ENCODE assay signal across 7 mouse cellular contexts in genomic region chr15:103242885-103243284, GRCm38 (mm10). TPM values are rescaled to one million over a fixed set of nuclear protein-coding genes. Genes with fewer than 3 reads are reported as not detected.
DNase-seq lines count a peak whose midpoint lies in the region; ATAC-seq and TF ChIP-seq lines count a peak whose summit lies in the region.

No protein-coding gene starts in this region.

- no peaks in the 10 kb centered on the region for H3K27me3 ChIP-seq in testis, adult 2 months (ENCODE audit: control insufficient read depth, insufficient read depth, low read length)
- H3K27me3 ChIP-seq in forebrain, embryonic 12.5 days: no peaks in the 10 kb centered on the region
- no peaks in the 10 kb centered on the region for H3K27me3 ChIP-seq in limb, embryonic 13.5 days
- H3K27me3 ChIP-seq in stomach, embryonic 15.5 days (replicated peaks): no peaks in the 10 kb centered on the region

- H3K4me2 ChIP-seq in forebrain, embryonic 12.5 days: peak overlapping the region; percentile 92
- peak overlapping the region; percentile 85 for H3K4me2 ChIP-seq in limb, embryonic 13.5 days (replicated peaks)
- H3K4me2 ChIP-seq in stomach, embryonic 15.5 days: peak overlapping the region; percentile 73

- H3K27ac ChIP-seq in testis, adult 2 months (ENCODE audit: control insufficient read depth, insufficient read depth, low read depth, low read length): no peak overlapping the region
- 0 out of 2 replicates have a peak overlapping the region, but pooled peaks have one; percentile 31 for H3K27ac ChIP-seq in forebrain, embryonic 12.5 days
- peak overlapping the region; percentile 15; the same call in 1 of the 2 replicates for H3K27ac ChIP-seq in limb, embryonic 13.5 days
- H3K27ac ChIP-seq in stomach, embryonic 15.5 days: peak overlapping the region; percentile 4; the same call in 1 of the 2 replicates

- ATAC-seq in forebrain, embryonic 12.5 days (ENCODE audit: low FRiP score): no peak
- ATAC-seq in limb, embryonic 13.5 days (ENCODE audit: low FRiP score, low read depth): no peak
- no peak for ATAC-seq in stomach, embryonic 15.5 days (ENCODE audit: insufficient read depth, low FRiP score, low read depth)

- 80% methylated on average over 8 of the region's 8 CpGs for WGBS in forebrain, embryonic 12.5 days
- WGBS in limb, embryonic 13.5 days: 66% methylated on average over 8 of the region's 8 CpGs
- WGBS in stomach, embryonic 15.5 days: 48% methylated on average over 8 of the region's 8 CpGs

- TF ChIP-seq POLR2A in testis, adult 2 months (IDR thresholded peaks at IDR 0.05; ENCODE audit: control insufficient read depth, low read depth, low read length): no peak

- no peak for TF ChIP-seq CTCF in testis, adult 2 months (IDR thresholded peaks at IDR 0.05; ENCODE audit: control insufficient read depth, insufficient read depth, insufficient replicate concordance, low read depth, low read length)

- peak overlapping the region; percentile 78 for H3K9ac ChIP-seq in forebrain, embryonic 12.5 days
- peak overlapping the region; percentile 87 for H3K9ac ChIP-seq in limb, embryonic 13.5 days
- no peak overlapping the region for H3K9ac ChIP-seq in stomach, embryonic 15.5 days

- H3K4me1 ChIP-seq in testis, adult 2 months (ENCODE audit: control insufficient read depth, insufficient read depth, low read length): no peaks in the 10 kb centered on the region
- H3K4me1 ChIP-seq in forebrain, embryonic 12.5 days: peaks cover 43% of the 10 kb centered on the region
- peaks cover 45% of the 10 kb centered on the region for H3K4me1 ChIP-seq in limb, embryonic 13.5 days
- peaks cover 8% of the 10 kb centered on the region; the same call in 1 of the 2 replicates for H3K4me1 ChIP-seq in stomach, embryonic 15.5 days

- no peak for DNase-seq in testis, postnatal 10 days (ENCODE audit: low spot score)
- no peak for DNase-seq in gastrocnemius, postnatal 4 days (ENCODE audit: low spot score in 2 of 2)
- no peak for DNase-seq in urinary bladder, postnatal 10 days (ENCODE audit: low spot score)

- H3K4me3 ChIP-seq in testis, adult 2 months (ENCODE audit: control insufficient read depth, low read depth, low read length): peak overlapping the region; percentile 44
- peak overlapping the region; percentile 62 for H3K4me3 ChIP-seq in forebrain, embryonic 12.5 days (replicated peaks)
- peak overlapping the region; percentile 72 for H3K4me3 ChIP-seq in limb, embryonic 13.5 days
- peak overlapping the region; percentile 70 for H3K4me3 ChIP-seq in stomach, embryonic 15.5 days (replicated peaks)

- H3K36me3 ChIP-seq in testis, adult 2 months (ENCODE audit: control insufficient read depth, insufficient read depth, low read length): peaks cover 3% of the 10 kb centered on the region
- peaks cover 57% of the 10 kb centered on the region for H3K36me3 ChIP-seq in forebrain, embryonic 12.5 days (replicated peaks)
- H3K36me3 ChIP-seq in limb, embryonic 13.5 days: peaks cover 59% of the 10 kb centered on the region
- peaks cover 37% of the 10 kb centered on the region for H3K36me3 ChIP-seq in stomach, embryonic 15.5 days

- H3K9me3 ChIP-seq in forebrain, embryonic 12.5 days: no peaks in the 10 kb centered on the region
- no peaks in the 10 kb centered on the region for H3K9me3 ChIP-seq in limb, embryonic 13.5 days
- H3K9me3 ChIP-seq in stomach, embryonic 15.5 days: no peaks in the 10 kb centered on the region

RNA-seq across cellular contexts. Expression of gene Hnrnpa1, which starts 2.7 kb away (rescaled TPM):
- 43.2 and 53.3 TPM in 2 replicates for polyA plus RNA-seq in testis, adult 2 months (2012; rRNA removed)
- 1,521 and 1,527 TPM in 2 replicates for polyA plus RNA-seq in forebrain, embryonic 12.5 days (2016; fragmentation: Nextera tagmentation; extraction: Ambion mirVana)
- 1,120 and 1,163 TPM in 2 replicates for polyA plus RNA-seq in limb, embryonic 13.5 days (2015; fragmentation: Nextera tagmentation; extraction: Ambion mirVana)
- 664 and 681 TPM in 2 replicates for polyA plus RNA-seq in stomach, embryonic 15.5 days (2015; fragmentation: Nextera tagmentation; extraction: Ambion mirVana)
- total RNA-seq in gastrocnemius, postnatal 4 days (2021): 100 to 1,000 TPM; 295 to 303 TPM

RNA-seq across cellular contexts. Expression of gene Cbx5, which starts 3.3 kb away (rescaled TPM):
- 11.8 and 15.7 TPM in 2 replicates for polyA plus RNA-seq in testis, adult 2 months (2012; rRNA removed)
- 233 and 250 TPM in 2 replicates for polyA plus RNA-seq in forebrain, embryonic 12.5 days (2016; fragmentation: Nextera tagmentation; extraction: Ambion mirVana)
- 153 and 166 TPM in 2 replicates for polyA plus RNA-seq in limb, embryonic 13.5 days (2015; fragmentation: Nextera tagmentation; extraction: Ambion mirVana)
- 91.8 and 97.2 TPM in 2 replicates for polyA plus RNA-seq in stomach, embryonic 15.5 days (2015; fragmentation: Nextera tagmentation; extraction: Ambion mirVana)
- total RNA-seq in gastrocnemius, postnatal 4 days (2021): 100 to 1,000 TPM in 1 of 2 experiments, 10 to 100 TPM in 1; 97.9 to 100 TPM

RNA-seq across cellular contexts. Expression of gene Nfe2, which starts 15.3 kb away (rescaled TPM):
- polyA plus RNA-seq in testis, adult 2 months (2012; rRNA removed): 8.9 and 10.6 TPM in 2 replicates
- polyA plus RNA-seq in forebrain, embryonic 12.5 days (2016; fragmentation: Nextera tagmentation; extraction: Ambion mirVana): 2.1 and 3.4 TPM in 2 replicates
- 2.8 and 3.8 TPM in 2 replicates for polyA plus RNA-seq in limb, embryonic 13.5 days (2015; fragmentation: Nextera tagmentation; extraction: Ambion mirVana)
- 7.8 and 15.9 TPM in 2 replicates for polyA plus RNA-seq in stomach, embryonic 15.5 days (2015; fragmentation: Nextera tagmentation; extraction: Ambion mirVana)
- 1 to 10 TPM in 1 of 2 experiments, under 1 TPM in 1; 0.61 to 1.5 TPM for total RNA-seq in gastrocnemius, postnatal 4 days (2021)

RNA-seq across cellular contexts. Expression of gene Copz1, which starts 29.6 kb away (rescaled TPM):
- polyA plus RNA-seq in testis, adult 2 months (2012; rRNA removed): 51.6 and 56.8 TPM in 2 replicates
- polyA plus RNA-seq in forebrain, embryonic 12.5 days (2016; fragmentation: Nextera tagmentation; extraction: Ambion mirVana): 226 and 228 TPM in 2 replicates
- 283 TPM in 2 replicates for polyA plus RNA-seq in limb, embryonic 13.5 days (2015; fragmentation: Nextera tagmentation; extraction: Ambion mirVana)
- polyA plus RNA-seq in stomach, embryonic 15.5 days (2015; fragmentation: Nextera tagmentation; extraction: Ambion mirVana): 248 and 260 TPM in 2 replicates
- total RNA-seq in gastrocnemius, postnatal 4 days (2021): 10 to 100 TPM; 72.8 to 78.4 TPM

Comparison
In these comparisons a context has a peak if more than half of its experiments do, and no peak if none do; other contexts are left out.
1. RNA of gene Hnrnpa1, which starts 2.7 kb away (polyA plus RNA-seq): 1,521 to 1,527 TPM in forebrain, embryonic 12.5 days, 1,120 to 1,163 TPM in limb, embryonic 13.5 days and 664 to 681 TPM in stomach, embryonic 15.5 days; 43.2 to 53.3 TPM in testis, adult 2 months; every median in the first group is over 10 times any median in the second.
2. Peak in every context shown above with its lines, with median percentiles within 50 percentile points of each other: H3K4me3 ChIP-seq and H3K4me2 ChIP-seq.